Mouse (Mus musculus) left cerebral cortex, postnatal 25 days (tissue): Measurements from ENCODE around the gene Anks3. TPM values are rescaled to one million over a fixed set of nuclear protein-coding genes. Genes with fewer than 3 reads are reported as not detected.

Experiments
- DNase-seq, 2 experiments: peaks; one replicate each; pipeline ENCODE4 v3.0.0; 2022; ENCODE audit warnings: low spot score in 2 of 2, mixed read lengths in 1 of 2
- intact Hi-C: fragments of 180-260 bp; cut with DNase I; formaldehyde crosslinking; loops from one replicate; pipeline ENCODE4 v1.15.1; 2025
- total RNA-seq, 2 experiments: library from RNA; stranded (reverse); gene quantifications; 2 replicates each; pipeline ENCODE4 v1.2.3; 2021

Gene Anks3
- 10 to 100 TPM; 54.9 to 61.8 TPM for total RNA-seq

GRCm38 (mm10) chr16:4963797-4964709 is at the start of gene Anks3:
Anks3 (minus strand) TSS chr16:4964205.
- DNase-seq: peak; percentile 100
- intact Hi-C loops: loop anchor here (2.0 kb wide), 3 partner anchors 49 to 85 kb away; partner anchors contain the start of genes Glyr1, Mgrn1 and Rogdi

DNA sequence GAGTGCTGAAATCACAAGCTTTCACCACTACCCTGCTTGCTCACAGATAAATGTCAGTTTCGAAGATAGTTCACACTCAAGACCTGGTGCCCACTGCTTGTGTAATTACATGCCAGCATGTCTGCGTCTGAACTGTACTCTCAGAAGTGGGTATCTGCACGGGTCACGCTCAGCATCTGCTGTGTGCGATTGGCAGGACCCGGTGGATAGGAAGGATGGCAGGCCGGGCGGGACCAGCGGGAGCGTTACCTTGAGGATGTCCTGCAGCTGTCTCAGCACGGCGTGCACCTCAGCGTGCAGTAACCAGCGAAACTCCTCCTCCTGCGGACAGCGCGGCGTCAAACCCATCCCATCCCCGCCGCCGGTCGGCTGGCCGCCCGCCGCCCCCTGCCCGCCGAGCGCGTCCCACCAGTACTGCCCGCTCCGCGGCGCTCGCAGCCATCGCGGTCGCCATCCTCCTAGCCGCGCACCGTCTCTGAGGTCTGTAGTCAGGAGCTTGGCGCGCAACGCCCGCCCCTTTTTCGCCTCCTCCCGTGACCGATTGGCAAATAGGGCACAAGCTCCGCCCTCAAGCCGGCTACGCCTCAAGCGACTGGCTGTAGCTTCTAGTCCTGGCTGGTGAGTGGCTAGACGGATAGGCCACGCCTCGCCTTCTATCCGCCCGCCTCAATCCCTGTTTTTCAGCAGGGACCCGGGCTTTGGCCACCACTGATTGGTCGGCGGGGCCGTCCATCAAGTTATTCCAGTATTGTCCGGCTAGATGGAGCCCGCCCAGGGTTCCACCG is 49.2 kb upstream of the Anks3 start, which contains the start of gene Rogdi:
Gene Rogdi, minus strand, starts transcription at position 500 of the 785 bp plus-strand sequence.
- peak; percentile 99 to 100 for DNase-seq
- intact Hi-C loops: loop anchor here (2.0 kb wide), 2 partner anchors 36 to 48 kb away; partner anchors contain the start of gene Anks3

DNA sequence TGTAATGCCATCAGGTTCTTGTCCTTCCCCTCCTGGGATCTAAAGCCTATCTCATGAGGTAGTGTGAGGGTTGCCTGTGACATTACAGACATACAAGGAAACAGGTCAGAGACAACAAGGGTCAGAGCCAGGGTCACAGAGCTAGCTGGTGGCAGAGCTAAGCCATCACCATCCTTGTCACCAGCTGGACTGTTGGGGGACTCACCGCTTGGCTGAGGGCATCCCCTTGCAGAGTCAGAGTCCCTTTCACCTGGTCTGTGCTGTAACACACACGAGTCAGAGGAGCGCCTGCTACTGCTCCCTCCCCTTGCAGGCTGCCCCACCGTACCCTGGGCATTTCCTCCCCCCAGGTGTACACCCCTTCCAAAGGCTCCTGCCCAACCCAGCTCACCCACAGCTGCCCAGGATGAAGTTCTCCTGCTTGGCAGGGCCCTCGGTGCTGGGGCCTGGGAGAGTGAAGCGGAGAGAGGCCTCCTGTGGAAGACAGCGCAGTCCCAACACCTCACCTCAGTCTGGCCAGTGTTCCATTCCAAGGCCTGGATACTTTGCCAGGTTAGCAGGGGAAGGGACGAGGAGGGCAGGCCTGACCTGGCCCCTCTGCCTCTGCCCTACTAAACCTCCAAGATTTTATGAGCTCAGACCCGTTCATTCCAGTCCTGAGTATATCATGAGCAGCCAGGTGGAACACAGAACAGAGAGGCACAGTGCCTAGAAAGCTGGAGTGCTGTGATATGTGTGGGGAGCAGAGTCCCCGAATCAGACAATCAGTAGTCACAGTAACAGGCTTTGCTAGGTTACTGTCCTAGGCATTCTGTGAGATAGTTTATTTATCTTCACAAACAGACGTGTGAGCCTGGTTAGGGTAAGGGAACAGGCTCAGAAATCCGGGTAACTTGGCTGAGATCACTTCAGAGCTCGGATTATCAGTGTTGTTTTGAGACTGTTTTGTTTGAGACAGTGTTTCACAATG is 48.3 kb upstream of the Anks3 start:
- intact Hi-C loops: loop anchor here (2.0 kb wide), 2 partner anchors 36 to 48 kb away; partner anchors contain the start of gene Anks3
- no peak for DNase-seq

- DNase-seq: no peak
- intact Hi-C loops: no loop called here
Observed at GRCm38 (mm10) chr16:5011285-5011684, 47.3 kb upstream of the Anks3 start.

DNA sequence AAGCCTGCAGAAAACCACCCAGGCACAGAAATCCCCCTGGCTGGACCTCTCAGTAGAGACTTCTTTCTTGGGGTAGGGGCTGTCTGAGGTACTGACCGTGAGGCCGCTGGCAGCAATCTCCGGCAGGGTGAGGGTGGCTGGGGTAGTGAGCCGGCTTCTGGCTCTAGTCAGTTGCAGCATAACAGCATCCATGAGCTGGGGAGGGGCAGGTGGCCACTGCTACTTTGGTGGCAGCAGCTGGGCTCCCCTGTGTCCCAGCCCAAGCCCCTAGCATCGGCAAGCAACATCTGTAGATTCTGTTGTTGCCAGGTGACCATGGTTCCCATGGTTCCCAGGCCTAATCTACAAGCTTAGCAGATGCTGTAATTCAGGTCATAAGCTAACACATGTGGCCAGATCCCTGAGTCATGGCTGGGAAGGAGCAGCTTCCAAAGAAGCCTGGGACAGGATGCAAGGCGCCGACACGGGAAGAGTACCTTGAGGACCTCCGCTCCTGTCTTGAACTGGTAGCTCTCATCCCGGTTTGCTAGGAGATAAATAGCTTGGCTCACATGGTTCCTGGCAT is 46.4 kb upstream of the Anks3 start:
- no peak for DNase-seq
- intact Hi-C loops: no loop called here

DNA sequence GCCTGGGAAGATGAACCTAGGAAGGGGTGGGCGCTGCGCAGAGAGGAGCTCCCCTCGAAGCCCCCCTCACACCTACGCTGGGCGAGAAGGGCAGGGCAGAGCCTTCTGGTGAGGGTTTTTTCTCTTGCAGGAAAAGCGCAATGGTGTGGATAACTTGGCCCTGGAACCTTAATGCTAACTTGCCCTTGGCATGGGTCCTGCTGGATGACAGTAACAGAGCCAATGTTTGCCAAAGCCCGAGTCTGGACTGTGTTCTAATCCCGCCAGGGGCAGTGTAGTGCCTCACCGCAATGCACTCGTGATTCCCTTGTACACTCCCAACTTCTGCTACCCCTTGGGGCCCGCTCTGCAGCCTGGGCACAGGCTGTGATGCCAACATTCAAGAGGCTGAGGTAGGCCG is 44.1 kb upstream of the Anks3 start:
- intact Hi-C loops: no loop called here
- DNase-seq: no peak

DNA sequence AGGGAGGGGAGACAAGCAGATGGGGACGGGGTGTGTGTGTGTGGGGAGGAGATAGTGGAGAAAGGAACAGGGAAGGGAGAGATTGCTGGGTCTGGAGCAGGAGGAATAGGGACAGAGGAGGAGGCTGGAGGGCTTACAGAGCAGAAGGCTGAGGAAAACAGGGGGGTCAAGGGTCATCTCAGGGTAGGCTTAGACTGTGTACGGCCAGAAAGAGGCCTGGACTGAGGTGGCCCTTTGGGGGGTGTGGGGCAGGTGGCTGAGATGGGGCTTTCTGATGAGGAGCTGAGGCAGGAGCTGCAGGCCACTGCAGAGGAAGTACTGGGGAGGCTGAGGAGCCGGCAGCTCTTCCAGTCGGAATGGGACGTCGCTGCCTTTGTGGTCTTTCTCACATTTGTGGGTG is 43.5 kb upstream of the Anks3 start:
- intact Hi-C loops: no loop called here
- DNase-seq: no peak

DNA sequence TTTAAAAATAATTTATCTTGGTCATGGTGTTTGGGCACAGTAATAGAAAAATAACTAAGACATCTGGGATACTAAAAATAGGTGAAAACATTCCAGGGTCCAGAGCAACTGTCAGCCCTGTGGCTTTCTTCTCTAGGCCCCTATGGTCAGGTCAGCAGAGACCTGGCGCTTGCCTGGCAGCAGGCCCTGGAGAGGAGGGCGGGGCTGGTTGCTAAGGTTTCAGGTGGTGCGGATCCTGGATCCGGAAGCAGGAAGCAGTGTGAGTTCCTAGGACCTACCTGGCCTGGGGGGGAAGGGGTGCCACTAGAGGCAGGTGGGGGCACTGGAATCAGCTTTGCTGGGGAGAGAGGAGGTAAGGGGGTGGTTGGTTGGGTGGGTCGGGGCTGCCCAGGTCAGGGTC is 43.1 kb upstream of the Anks3 start, which contains the start of gene Smim22:
Gene Smim22, plus strand, starts transcription at position 222 of the 400 bp plus-strand sequence.
- DNase-seq: no peak
- intact Hi-C loops: no loop called here

- DNase-seq: no peak
- intact Hi-C loops: no loop called here
Observed at GRCm38 (mm10) chr16:5000611-5001010, 36.6 kb upstream of the Anks3 start.

- no peak for DNase-seq
- intact Hi-C loops: no loop called here
Observed at GRCm38 (mm10) chr16:4998984-4999383, 35.0 kb upstream of the Anks3 start.

DNA sequence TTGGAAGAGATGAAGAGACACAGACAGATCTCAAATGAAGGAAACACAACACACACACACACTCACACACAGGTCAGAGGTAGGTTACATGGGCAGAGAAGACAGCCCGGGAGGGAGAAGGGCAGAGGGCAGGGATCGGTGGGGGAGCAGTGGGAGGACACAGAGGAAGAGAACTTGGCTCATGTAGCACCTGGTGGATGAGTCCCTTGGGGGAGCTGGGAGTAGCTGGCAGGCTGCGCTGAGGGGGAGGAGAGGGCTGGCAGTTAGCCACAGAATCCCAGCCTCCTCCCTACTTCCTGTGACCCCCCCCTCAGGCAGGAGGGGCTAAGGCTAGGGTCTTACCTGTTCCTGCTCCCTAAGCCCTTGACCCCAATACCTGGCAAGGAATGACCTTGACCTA is 33.5 kb upstream of the Anks3 start, which contains the start of gene Sept12:
Gene Sept12, minus strand, starts transcription at position 300 of the 400 bp plus-strand sequence.
- DNase-seq: no peak
- intact Hi-C loops: no loop called here

GRCm38 (mm10) chr16:4993276-4993675 is 29.3 kb upstream of the Anks3 start:
- no peak for DNase-seq
- intact Hi-C loops: no loop called here

DNA sequence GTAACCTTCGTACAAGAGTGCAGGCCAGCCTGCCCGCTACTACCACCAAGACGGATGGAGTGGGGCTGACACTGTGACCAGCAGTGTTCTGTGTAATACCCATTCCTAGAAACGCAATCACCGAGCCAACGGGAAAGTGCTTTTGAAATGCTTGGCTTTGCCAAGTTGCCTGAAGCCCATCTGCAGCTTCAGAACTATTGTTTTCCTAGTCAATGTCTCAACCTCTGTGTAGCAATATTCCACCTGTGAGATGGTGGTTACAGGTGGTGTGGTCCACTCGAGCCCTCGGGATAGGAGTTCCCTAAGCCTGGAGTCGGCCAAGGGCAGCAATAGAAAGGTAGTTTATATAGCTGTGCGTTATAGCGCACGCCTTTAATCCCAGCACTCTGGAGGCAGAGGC is 20.7 kb upstream of the Anks3 start:
- intact Hi-C loops: no loop called here
- DNase-seq: no peak

DNA sequence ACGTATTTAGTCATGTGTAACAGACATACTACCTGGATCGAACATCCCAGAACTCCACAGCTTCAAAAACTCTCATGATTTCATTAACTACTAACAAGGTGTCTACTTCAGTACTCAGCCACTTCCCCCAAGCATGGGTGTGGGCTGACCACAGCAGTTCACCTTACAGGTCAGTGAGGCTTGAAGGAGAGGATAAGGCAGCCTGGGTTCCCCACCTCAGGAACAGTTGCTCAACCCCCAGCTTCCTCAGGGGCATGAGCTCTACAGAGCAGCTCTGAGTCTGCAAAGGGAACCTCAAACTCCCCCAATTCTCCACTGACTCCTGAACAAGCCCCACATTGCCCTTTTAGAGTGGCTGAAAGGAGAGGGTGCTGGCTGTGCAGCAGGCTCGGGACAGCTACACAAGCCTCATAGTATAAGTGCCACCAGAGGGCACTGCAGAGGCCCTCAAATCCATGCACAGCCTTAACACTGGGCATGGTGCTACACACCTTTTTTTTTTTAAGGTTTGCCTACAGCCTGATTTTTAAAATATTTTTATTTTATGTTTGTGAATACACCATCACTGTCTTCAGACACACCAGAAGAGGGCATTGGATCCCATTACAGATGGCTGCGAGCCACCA is 15.9 kb upstream of the Anks3 start:
- intact Hi-C loops: loop anchor here (5.0 kb wide), 1 partner anchor 167 kb away; the partner anchor contains the start of gene Sec14l5
- no peak for DNase-seq

DNA sequence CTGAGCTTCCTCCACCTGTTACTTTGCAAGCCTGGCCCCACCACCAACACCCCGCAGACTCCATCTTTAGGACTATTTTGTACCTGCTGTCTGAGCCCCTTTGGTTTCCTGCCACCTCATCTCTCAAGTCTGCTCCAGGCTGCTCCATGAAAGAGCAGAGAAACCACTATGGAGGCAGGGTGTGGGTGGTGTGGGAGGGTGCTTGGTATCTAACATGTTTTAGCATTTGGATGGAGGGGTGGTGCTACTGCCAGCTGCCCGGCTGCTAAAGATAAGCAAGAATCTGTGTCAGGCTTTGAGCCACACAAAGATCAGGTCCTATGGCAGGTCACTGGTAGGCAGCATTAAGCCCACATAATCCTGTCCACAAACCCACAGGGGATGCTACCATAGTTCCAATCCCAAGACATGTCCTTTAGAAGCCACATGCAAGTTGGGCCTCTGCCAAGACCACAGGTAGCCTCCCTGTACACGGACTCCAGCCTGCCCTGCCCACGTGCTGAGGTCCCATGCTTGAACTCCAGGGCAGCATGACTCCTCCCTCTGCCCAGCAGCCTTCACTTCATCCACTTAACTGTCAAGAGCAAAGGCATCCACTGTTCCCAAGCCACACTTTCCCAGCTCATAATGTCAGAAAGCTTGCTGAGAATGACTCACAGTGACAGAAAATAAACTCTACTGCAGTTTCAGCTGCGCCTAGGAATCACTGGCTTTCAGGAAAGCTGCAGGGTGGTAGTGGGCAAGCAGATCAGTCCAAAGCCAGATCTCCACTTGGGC is 14.5 kb upstream of the Anks3 start:
- intact Hi-C loops: loop anchor here (5.0 kb wide), 1 partner anchor 169 kb away; the partner anchor contains the start of gene Sec14l5
- DNase-seq: peak; percentile 52 to 83

GRCm38 (mm10) chr16:4976180-4976579 is 12.2 kb upstream of the Anks3 start:
- intact Hi-C loops: loop anchor here (2.0 to 5.0 kb wide), 2 partner anchors 37 to 171 kb away; partner anchors contain the start of genes Rogdi and Sec14l5

GRCm38 (mm10) chr16:4974521-4974920 is 10.5 kb upstream of the Anks3 start:
- intact Hi-C loops: no loop called here
- DNase-seq: no peak

More at GRCm38 (mm10) chr16:4976180-4976579, 12.2 kb upstream of the Anks3 start:
- DNase-seq: peak; percentile 47 to 48
